In genomic region chr15:102358834-102359233, GRCm38 (mm10) we compare ENCODE assay signal across 18 mouse cellular contexts. TPM values are rescaled to one million over a fixed set of nuclear protein-coding genes. Genes with fewer than 3 reads are reported as not detected.
DNase-seq lines count a peak whose midpoint lies in the region; ATAC-seq and TF ChIP-seq lines count a peak whose summit lies in the region.
"Had no signal": no experiment of that assay in that cellular context is flagged by ENCODE, and none has a peak within 500 bp of the region (broad histone marks: within the 10 kb centered on the region; RNA-seq: fewer than 3 reads in every experiment).

No protein-coding gene starts in this region.

- ATAC-seq in kidney, embryonic 14.5 days (ENCODE audit: low FRiP score, low TSS enrichment), result no peak
- no peak for ATAC-seq in limb, embryonic 13.5 days (ENCODE audit: low FRiP score, low read depth)

- no peak overlapping the region for H3K9ac ChIP-seq in kidney, embryonic 14.5 days (ENCODE audit: low read depth, low read length)
- H3K9ac ChIP-seq in ES-E14 (ENCODE audit: insufficient read depth, low read depth, low read length, poor library complexity, severe bottlenecking), result 0 out of 2 replicates have a peak overlapping the region, but pooled peaks have one; percentile 8
- peak overlapping the region; percentile 48; the same call in 1 of the 2 replicates for H3K9ac ChIP-seq in limb, embryonic 13.5 days
- H3K9ac ChIP-seq: liver, embryonic 14.5 days had no signal

- 23% methylated on average over 5 of the region's 5 CpGs for WGBS in kidney, embryonic 14.5 days
- 31% methylated on average over 5 of the region's 5 CpGs for WGBS in limb, embryonic 13.5 days

- H3K4me1 ChIP-seq in kidney, embryonic 14.5 days (ENCODE audit: control insufficient read depth, insufficient read depth, low read length), result peaks cover 32% of the 10 kb centered on the region
- peaks cover 1 to 7% of the 10 kb centered on the region in 2 experiments; a peak in 1 of 4 replicates for H3K4me1 ChIP-seq in ES-E14 (ENCODE audit: control insufficient read depth in 2 of 2, insufficient read depth in 2 of 2, low read length in 2 of 2, poor library complexity in 1 of 2)
- H3K4me1 ChIP-seq in limb, embryonic 13.5 days, result peaks cover 48% of the 10 kb centered on the region

- H3K36me3 ChIP-seq in kidney, embryonic 14.5 days (ENCODE audit: control insufficient read depth, insufficient read depth, low read length), result no peaks in the 10 kb centered on the region
- H3K36me3 ChIP-seq in ES-E14 (ENCODE audit: control insufficient read depth, insufficient read depth, low read length, poor library complexity, severe bottlenecking), result no peaks in the 10 kb centered on the region
- H3K36me3 ChIP-seq in limb, embryonic 13.5 days, result no peaks in the 10 kb centered on the region

- H3K4me2 ChIP-seq in kidney, embryonic 14.5 days (replicated peaks; ENCODE audit: low read depth, low read length), result peak overlapping the region; percentile 39
- H3K4me2 ChIP-seq in limb, embryonic 13.5 days (replicated peaks), result peak overlapping the region; percentile 61

- H3K9me3 ChIP-seq in kidney, embryonic 14.5 days (ENCODE audit: control insufficient read depth, low read length), result no peaks in the 10 kb centered on the region
- H3K9me3 ChIP-seq in ES-E14 (ENCODE audit: control insufficient read depth, insufficient read depth, low read depth, low read length), result no peaks in the 10 kb centered on the region
- H3K9me3 ChIP-seq in limb, embryonic 13.5 days, result no peaks in the 10 kb centered on the region

- no peak overlapping the region for H3K27ac ChIP-seq in kidney, embryonic 14.5 days (ENCODE audit: low read depth, low read length)
- no peak overlapping the region for H3K27ac ChIP-seq in ES-E14 (ENCODE audit: insufficient read depth, low read depth, low read length, poor library complexity, severe bottlenecking)
- no peak overlapping the region for H3K27ac ChIP-seq in limb, embryonic 13.5 days
- H3K27ac ChIP-seq: left cerebral cortex, adult 2 months; liver, embryonic 14.5 days had no signal

- in situ Hi-C loops in ES-E14 (cut with MboI; ENCODE audit: low sequenced_read_pairs in 2 of 2, unreplicated experiment in 2 of 2), result no loop called here

- H3K27me3 ChIP-seq in kidney, embryonic 14.5 days (ENCODE audit: control insufficient read depth, insufficient read depth, low read length), result peaks cover 13% of the 10 kb centered on the region
- H3K27me3 ChIP-seq in limb, embryonic 13.5 days, result peaks cover 24% of the 10 kb centered on the region

- H3K4me3 ChIP-seq in kidney, embryonic 14.5 days (ENCODE audit: low read length), result no peak overlapping the region
- H3K4me3 ChIP-seq in ES-E14 (ENCODE audit: insufficient read depth in 1 of 2, low read depth in 1 of 2, low read length in 2 of 2, poor library complexity in 1 of 2, severe bottlenecking in 1 of 2), result peak overlapping the region; percentile 55 to 69
- peak overlapping the region; percentile 26; the same call in 1 of the 2 replicates for H3K4me3 ChIP-seq in limb, embryonic 13.5 days
- H3K4me3 ChIP-seq: left cerebral cortex, adult 2 months; myocyte had no signal

- peak; percentile 7 for DNase-seq in embryo, embryonic 11 days
- DNase-seq in embryo, embryonic 10 days (ENCODE audit: low spot score), result no peak
- no peak for DNase-seq in kidney, adult 9 months
- DNase-seq in ES-E14 (ENCODE audit: low read depth, low spot score), result no peak
- no peak for DNase-seq in adrenal gland, adult 2 months
- DNase-seq in ovary, postnatal 10 days (ENCODE audit: low spot score), result no peak
- DNase-seq: cerebellum, adult 9-10 months; gastrocnemius, postnatal 36 days; kidney, adult 11 months had no signal

TF ChIP-seq in ES-E14, 5 proteins besides CTCF, POLR2A, EP300 and RAD21:
- no peak for TF ChIP-seq ZC3H11A (IDR thresholded peaks at IDR 0.05; ENCODE audit: borderline replicate concordance, low read depth, low read length)
- TF ChIP-seq ZNF384 (IDR thresholded peaks at IDR 0.05; ENCODE audit: low read depth, low read length), result no peak
- TF ChIP-seq MAFK (IDR thresholded peaks at IDR 0.05; ENCODE audit: insufficient read depth, low read depth, low read length), result no peak
- no peak for TF ChIP-seq CHD2 (IDR thresholded peaks at IDR 0.05; ENCODE audit: low read depth, low read length)
- no peak for TF ChIP-seq HCFC1 (IDR thresholded peaks at IDR 0.05; ENCODE audit: borderline replicate concordance, insufficient read depth, low read length)

RNA-seq across cellular contexts. Expression of gene Sp7, which starts 8.1 kb away (rescaled TPM):
- polyA plus RNA-seq in kidney, embryonic 14.5 days (2014; fragmentation: Nextera tagmentation; extraction: Ambion mirVana), result 1.0 and 2.0 TPM in 2 replicates
- 0.09 TPM in 1 of 2 replicates, not detected in the other for total RNA-seq in ES-E14 (2012; rRNA removed)
- polyA plus RNA-seq in limb, embryonic 13.5 days (2015; fragmentation: Nextera tagmentation; extraction: Ambion mirVana), result 6.0 and 7.4 TPM in 2 replicates
- under 1 TPM; 0.09 to 0.14 TPM for total RNA-seq in adrenal gland, adult 2 months (2021)
- polyA plus RNA-seq in adrenal gland, adult 2 months (2012; rRNA removed), result 0.50 and 0.55 TPM in 2 replicates
- total RNA-seq: gastrocnemius, postnatal 36 days; megakaryocyte progenitor cell, adult 5-6 weeks; MEL had no signal
- polyA plus RNA-seq: heart, postnatal 0 days; small intestine, adult 2 months had no signal

RNA-seq across cellular contexts. Expression of gene Aaas, which starts 8.3 kb away (rescaled TPM):
- 73.3 and 84.7 TPM in 2 replicates for polyA plus RNA-seq in kidney, embryonic 14.5 days (2014; fragmentation: Nextera tagmentation; extraction: Ambion mirVana)
- 69.2 and 86.0 TPM in 2 replicates for total RNA-seq in ES-E14 (2012; rRNA removed)
- 75.9 and 76.6 TPM in 2 replicates for polyA plus RNA-seq in limb, embryonic 13.5 days (2015; fragmentation: Nextera tagmentation; extraction: Ambion mirVana)
- 10 to 100 TPM; 16.8 to 18.1 TPM for total RNA-seq in adrenal gland, adult 2 months (2021)
- 44.9 and 46.6 TPM in 2 replicates for polyA plus RNA-seq in adrenal gland, adult 2 months (2012; rRNA removed)

RNA-seq across cellular contexts. Expression of gene Myg1, which starts 27.3 kb away (rescaled TPM):
- polyA plus RNA-seq in kidney, embryonic 14.5 days (2014; fragmentation: Nextera tagmentation; extraction: Ambion mirVana), result 117 and 129 TPM in 2 replicates
- 84.7 and 109 TPM in 2 replicates for total RNA-seq in ES-E14 (2012; rRNA removed)
- 110 and 116 TPM in 2 replicates for polyA plus RNA-seq in limb, embryonic 13.5 days (2015; fragmentation: Nextera tagmentation; extraction: Ambion mirVana)
- total RNA-seq in adrenal gland, adult 2 months (2021), result 10 to 100 TPM; 54.1 to 60.3 TPM
- polyA plus RNA-seq in adrenal gland, adult 2 months (2012; rRNA removed), result 73.3 and 77.5 TPM in 2 replicates

RNA-seq across cellular contexts. Expression of gene Pfdn5, which starts 32.9 kb away (rescaled TPM):
- 481 and 576 TPM in 2 replicates for polyA plus RNA-seq in kidney, embryonic 14.5 days (2014; fragmentation: Nextera tagmentation; extraction: Ambion mirVana)
- total RNA-seq in ES-E14 (2012; rRNA removed), result 139 and 201 TPM in 2 replicates
- polyA plus RNA-seq in limb, embryonic 13.5 days (2015; fragmentation: Nextera tagmentation; extraction: Ambion mirVana), result 431 and 451 TPM in 2 replicates
- 100 to 1,000 TPM; 416 to 441 TPM for total RNA-seq in adrenal gland, adult 2 months (2021)
- polyA plus RNA-seq in adrenal gland, adult 2 months (2012; rRNA removed), result 19.1 and 19.8 TPM in 2 replicates

RNA-seq across cellular contexts. Expression of gene Sp1, which starts 47.1 kb away (rescaled TPM):
- polyA plus RNA-seq in kidney, embryonic 14.5 days (2014; fragmentation: Nextera tagmentation; extraction: Ambion mirVana), result 16.5 and 16.8 TPM in 2 replicates
- total RNA-seq in ES-E14 (2012; rRNA removed), result 93.4 and 130 TPM in 2 replicates
- 11.6 and 12.0 TPM in 2 replicates for polyA plus RNA-seq in limb, embryonic 13.5 days (2015; fragmentation: Nextera tagmentation; extraction: Ambion mirVana)
- 10 to 100 TPM; 71.7 to 72.1 TPM for total RNA-seq in adrenal gland, adult 2 months (2021)
- polyA plus RNA-seq in adrenal gland, adult 2 months (2012; rRNA removed), result 8.5 and 11.1 TPM in 2 replicates
